12 mouse cellular contexts compared by ENCODE assay signal in the genomic region with DNA sequence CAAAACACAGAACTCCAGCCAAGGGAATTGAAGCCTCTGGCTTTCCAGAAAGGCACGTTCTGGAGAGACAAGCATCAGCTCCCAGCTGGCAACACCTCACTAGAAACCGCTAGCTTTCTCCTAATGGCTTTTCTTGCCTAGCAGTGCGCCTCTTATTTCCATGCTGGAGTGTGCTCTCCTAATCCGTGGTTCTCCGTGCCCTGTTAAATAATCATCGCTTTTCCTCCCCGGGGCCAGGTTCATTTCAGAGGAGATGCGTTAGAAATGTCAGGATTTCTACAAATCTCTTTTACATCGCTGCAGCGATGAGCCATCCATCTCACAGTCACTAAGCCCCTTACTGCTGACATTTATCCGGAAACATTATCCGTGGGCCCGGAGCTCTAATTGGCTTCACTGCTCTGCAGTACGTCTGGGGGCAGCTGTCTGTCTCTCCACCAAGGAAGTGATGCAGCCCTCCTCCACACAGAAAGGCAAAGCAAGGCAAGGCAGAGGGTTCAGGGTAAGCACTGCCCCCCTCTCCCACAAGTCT.
DNase-seq lines count a peak whose midpoint lies in the region; ATAC-seq lines count a peak whose summit lies in the region.
"Had no signal": no experiment of that assay in that cellular context is flagged by ENCODE, and none has a peak within 500 bp of the region (broad histone marks: within the 10 kb centered on the region; RNA-seq: fewer than 3 reads in every experiment).

No protein-coding gene starts in this region.

- peaks cover 7% of the 10 kb centered on the region; the same call in 1 of the 2 replicates for H3K9me3 ChIP-seq in forebrain, embryonic 14.5 days (replicated peaks; ENCODE audit: control insufficient read depth, low read length)
- no peaks in the 10 kb centered on the region for H3K9me3 ChIP-seq in forebrain, embryonic 11.5 days (ENCODE audit: control insufficient read depth, low read length)
- peaks cover 8% of the 10 kb centered on the region for H3K9me3 ChIP-seq in hindbrain, embryonic 16.5 days (ENCODE audit: control insufficient read depth, low read length)
- 0 out of 2 replicates have a peak, but pooled peaks cover 3% of the 10 kb centered on the region for H3K9me3 ChIP-seq in neural tube, embryonic 15.5 days (replicated peaks)

- H3K4me3 ChIP-seq in forebrain, embryonic 14.5 days (ENCODE audit: low read depth, low read length) = no peak overlapping the region
- no peak overlapping the region for H3K4me3 ChIP-seq in forebrain, embryonic 11.5 days (ENCODE audit: low read depth, low read length)
- no peak overlapping the region for H3K4me3 ChIP-seq in hindbrain, embryonic 16.5 days (ENCODE audit: low read length)
- no peak overlapping the region for H3K4me3 ChIP-seq in neural tube, embryonic 15.5 days (replicated peaks)
- H3K4me3 ChIP-seq: embryonic facial prominence, embryonic 13.5 days had no signal

- H3K27ac ChIP-seq in forebrain, embryonic 14.5 days (ENCODE audit: low read depth, low read length) = no peak overlapping the region
- H3K27ac ChIP-seq in forebrain, embryonic 11.5 days (ENCODE audit: low read depth, low read length) = no peak overlapping the region
- H3K27ac ChIP-seq in hindbrain, embryonic 16.5 days (ENCODE audit: low read depth, low read length) = peak overlapping the region; percentile 44
- peak overlapping the region; percentile 66 for H3K27ac ChIP-seq in neural tube, embryonic 15.5 days (replicated peaks)
- H3K27ac ChIP-seq: embryonic facial prominence, embryonic 13.5 days had no signal

- H3K4me1 ChIP-seq in forebrain, embryonic 14.5 days (ENCODE audit: control insufficient read depth, insufficient read depth, low read length) = no peaks in the 10 kb centered on the region
- no peaks in the 10 kb centered on the region for H3K4me1 ChIP-seq in forebrain, embryonic 11.5 days (replicated peaks; ENCODE audit: control insufficient read depth, insufficient read depth, low read length)
- H3K4me1 ChIP-seq in hindbrain, embryonic 16.5 days (ENCODE audit: control insufficient read depth, insufficient read depth, low read depth, low read length) = no peaks in the 10 kb centered on the region
- H3K4me1 ChIP-seq in neural tube, embryonic 15.5 days = no peaks in the 10 kb centered on the region; the same call in 1 of the 2 replicates

- no peaks in the 10 kb centered on the region for H3K27me3 ChIP-seq in forebrain, embryonic 14.5 days (replicated peaks; ENCODE audit: control insufficient read depth, insufficient read depth, low read length)
- no peaks in the 10 kb centered on the region for H3K27me3 ChIP-seq in forebrain, embryonic 11.5 days (ENCODE audit: control insufficient read depth, insufficient read depth, low read length)
- no peaks in the 10 kb centered on the region for H3K27me3 ChIP-seq in hindbrain, embryonic 16.5 days (replicated peaks; ENCODE audit: control insufficient read depth, insufficient read depth, low read length)
- no peaks in the 10 kb centered on the region for H3K27me3 ChIP-seq in neural tube, embryonic 15.5 days (replicated peaks)
- H3K27me3 ChIP-seq: embryonic facial prominence, embryonic 13.5 days; Patski had no signal

- whole genome bisulfite sequencing in forebrain, embryonic 14.5 days = 77% methylated on average over 14 of the region's 14 CpGs
- 78% methylated on average over 14 of the region's 14 CpGs for WGBS in forebrain, embryonic 11.5 days
- WGBS in hindbrain, embryonic 16.5 days = 56% methylated on average over 14 of the region's 14 CpGs
- WGBS in neural tube, embryonic 15.5 days = 48% methylated on average over 14 of the region's 14 CpGs

- no peak for DNase-seq in forebrain, embryonic 14.5 days (ENCODE audit: low spot score)
- DNase-seq in forebrain, embryonic 11.5 days (ENCODE audit: low spot score) = no peak
- peak; percentile 27 to 53 for DNase-seq in layer of hippocampus, adult 18-20 months (ENCODE audit: low spot score in 2 of 2)
- no peak for DNase-seq in layer of hippocampus, adult 11-12 months (ENCODE audit: low spot score)
- no peak for DNase-seq in urinary bladder, postnatal 14 days (ENCODE audit: low spot score)
- DNase-seq in cerebellum, adult 8-10 months = no peak
- DNase-seq: B cell, adult 2 months; lung, adult 2 months had no signal

- H3K9ac ChIP-seq in forebrain, embryonic 14.5 days (ENCODE audit: low read length) = no peak overlapping the region
- H3K9ac ChIP-seq in forebrain, embryonic 11.5 days (ENCODE audit: low read length) = no peak overlapping the region
- no peak overlapping the region for H3K9ac ChIP-seq in hindbrain, embryonic 16.5 days (ENCODE audit: low read depth, low read length)
- H3K9ac ChIP-seq in neural tube, embryonic 15.5 days (replicated peaks) = no peak overlapping the region
- H3K9ac ChIP-seq: embryonic facial prominence, embryonic 13.5 days had no signal

- peak; percentile 18; the same call in 1 of the 2 replicates for ATAC-seq in forebrain, embryonic 14.5 days
- no peak for ATAC-seq in forebrain, embryonic 11.5 days (replicated peaks; ENCODE audit: low FRiP score)
- peak; percentile 81 for ATAC-seq in hindbrain, embryonic 16.5 days
- peak; percentile 74 for ATAC-seq in neural tube, embryonic 15.5 days (ENCODE audit: low FRiP score)
- ATAC-seq: Patski had no signal

- H3K36me3 ChIP-seq in forebrain, embryonic 14.5 days (ENCODE audit: control insufficient read depth, insufficient read depth, low read length) = no peaks in the 10 kb centered on the region
- no peaks in the 10 kb centered on the region for H3K36me3 ChIP-seq in forebrain, embryonic 11.5 days (ENCODE audit: control insufficient read depth, insufficient read depth, low read length)
- peaks cover 12% of the 10 kb centered on the region for H3K36me3 ChIP-seq in hindbrain, embryonic 16.5 days (ENCODE audit: control insufficient read depth, insufficient read depth, low read length)
- peaks cover 8% of the 10 kb centered on the region for H3K36me3 ChIP-seq in neural tube, embryonic 15.5 days
- H3K36me3 ChIP-seq: embryonic facial prominence, embryonic 13.5 days had no signal

- no peak overlapping the region for H3K4me2 ChIP-seq in forebrain, embryonic 14.5 days (ENCODE audit: low read length)
- H3K4me2 ChIP-seq in forebrain, embryonic 11.5 days (ENCODE audit: low read depth, low read length, severe bottlenecking) = no peak overlapping the region
- peak overlapping the region; percentile 13; the same call in 1 of the 2 replicates for H3K4me2 ChIP-seq in hindbrain, embryonic 16.5 days (ENCODE audit: low read length)
- peak overlapping the region; percentile 28 for H3K4me2 ChIP-seq in neural tube, embryonic 15.5 days
- H3K4me2 ChIP-seq: embryonic facial prominence, embryonic 13.5 days had no signal

Comparison
In these comparisons a context has a peak if more than half of its experiments do, and no peak if none do; other contexts are left out.
1. DNase-seq: peak in layer of hippocampus, adult 18-20 months (2 of 2); none in forebrain, embryonic 14.5 days (single experiment), forebrain, embryonic 11.5 days (single experiment), layer of hippocampus, adult 11-12 months (single experiment), urinary bladder, postnatal 14 days (single experiment) and cerebellum, adult 8-10 months (single experiment).
2. H3K27ac ChIP-seq: peak in hindbrain, embryonic 16.5 days (single experiment) and neural tube, embryonic 15.5 days (single experiment); none in forebrain, embryonic 14.5 days (single experiment) and forebrain, embryonic 11.5 days (single experiment).
3. H3K4me2 ChIP-seq: peak in hindbrain, embryonic 16.5 days (single experiment) and neural tube, embryonic 15.5 days (single experiment); none in forebrain, embryonic 14.5 days (single experiment) and forebrain, embryonic 11.5 days (single experiment).